Mouse (Mus musculus) NIH3T3 (cell line): ENCODE measurements around the gene Slc47a2.
A peak's percentile ranks its signal among the peaks of the same experiment; 100 is the strongest.

Experiments used
- DNase-seq: peaks from one replicate; pipeline ENCODE4 v3.0.0-alpha.2; 2012; ENCODE audit warnings: low read depth

Slc47a2 gene

GRCm38 (mm10) chr11:61342505-61343420 is at the start of gene Slc47a2:
TSS of gene Slc47a2 (minus strand) at chr11:61342860.
- DNase-seq: peak; percentile 7

- no peak for DNase-seq
Observed at GRCm38 (mm10) chr11:61388936-61389335, 46.3 kb upstream of the Slc47a2 start.

DNA sequence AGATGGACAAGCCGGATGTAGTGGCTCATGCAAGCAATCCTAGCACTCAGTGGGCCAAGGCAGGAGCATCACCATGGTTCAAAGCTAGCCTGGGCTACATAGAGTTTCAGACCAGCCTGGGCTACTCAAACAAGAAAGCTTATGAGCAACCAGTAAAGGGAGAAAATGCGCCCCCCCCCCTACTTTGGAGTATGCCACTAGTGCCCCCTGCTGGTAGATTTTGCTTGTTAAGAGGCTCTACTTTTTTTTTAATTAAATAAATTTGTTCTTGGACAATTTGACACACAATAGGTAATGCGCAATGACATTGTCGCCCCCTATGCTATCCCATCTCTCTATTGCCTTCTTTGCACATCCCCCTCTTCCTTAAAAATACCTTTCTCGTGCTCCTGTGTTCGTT is 45.4 kb upstream of the Slc47a2 start:
- DNase-seq: peak; percentile 82

- DNase-seq: no peak
Observed at GRCm38 (mm10) chr11:61387233-61387632, 44.6 kb upstream of the Slc47a2 start.

DNA sequence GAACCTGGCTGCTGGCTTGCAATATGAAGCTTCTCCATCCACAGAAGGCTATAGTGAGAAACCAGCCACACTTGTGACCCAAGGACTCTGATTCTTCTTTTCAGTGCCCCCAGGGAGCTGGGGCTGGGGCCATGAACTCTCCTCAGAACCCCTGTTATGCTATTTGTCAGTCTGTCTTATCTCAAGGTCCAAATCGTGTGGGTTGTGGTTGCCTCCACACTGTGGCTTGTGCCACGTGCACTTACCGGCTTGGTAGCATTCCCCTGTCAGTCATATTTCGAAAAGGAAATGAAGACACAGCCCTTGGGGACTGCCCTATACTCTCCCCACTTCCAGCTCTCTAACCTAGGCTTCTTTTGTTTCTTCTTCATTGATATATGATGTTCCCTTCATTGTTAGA is 43.1 kb upstream of the Slc47a2 start:
- no peak for DNase-seq

- no peak for DNase-seq
Observed at GRCm38 (mm10) chr11:61381272-61381671, 38.6 kb upstream of the Slc47a2 start.

DNA sequence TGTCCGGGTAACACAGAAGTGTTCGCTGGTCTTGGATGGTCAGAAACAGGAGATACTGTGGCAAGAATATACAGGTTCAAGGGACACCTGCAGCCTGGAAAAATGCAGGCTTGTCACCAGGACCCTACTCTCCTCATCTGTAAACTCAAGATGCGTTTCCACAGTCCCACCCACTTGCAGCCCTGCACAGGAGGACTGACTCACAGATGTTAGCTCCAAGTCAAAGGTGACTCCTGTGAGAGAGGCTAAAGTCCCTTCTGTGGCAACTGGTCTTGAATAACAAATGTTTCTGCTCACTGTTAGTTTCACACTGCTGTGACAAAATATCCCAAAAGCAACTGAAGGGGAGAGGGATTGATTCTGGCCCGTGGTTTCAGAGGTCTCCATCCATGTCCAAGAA is 36.0 kb upstream of the Slc47a2 start:
- no peak for DNase-seq

- no peak for DNase-seq
Observed at GRCm38 (mm10) chr11:61377881-61378613, 35.4 kb upstream of the Slc47a2 start, which contains the start of gene Slc47a1. TSS of gene Slc47a1 (minus strand) at chr11:61378345.

GRCm38 (mm10) chr11:61368668-61369067 is 26.0 kb upstream of the Slc47a2 start:
- DNase-seq: no peak

GRCm38 (mm10) chr11:61366517-61367273 is 24.0 kb upstream of the Slc47a2 start:
- no peak for DNase-seq

DNA sequence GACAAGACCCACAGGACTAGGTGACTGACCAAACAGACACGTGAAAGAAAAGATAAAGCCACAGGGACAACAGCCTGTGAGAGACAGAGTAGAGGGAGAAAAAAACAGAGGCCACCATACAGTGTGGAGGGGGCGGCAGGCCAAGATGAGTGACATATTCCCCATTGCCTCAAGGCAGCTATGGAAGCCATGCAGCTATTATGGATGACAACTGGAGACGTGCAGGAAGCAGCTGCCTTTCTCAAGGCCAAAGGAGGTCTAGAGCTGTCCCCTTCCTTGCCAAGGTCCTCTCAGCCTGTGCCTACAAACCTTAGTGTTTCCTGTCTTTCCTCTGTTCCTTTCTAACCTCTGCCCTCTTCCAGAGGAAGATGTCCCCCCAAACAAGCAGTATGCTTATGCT is 23.3 kb upstream of the Slc47a2 start:
- DNase-seq: no peak

DNA sequence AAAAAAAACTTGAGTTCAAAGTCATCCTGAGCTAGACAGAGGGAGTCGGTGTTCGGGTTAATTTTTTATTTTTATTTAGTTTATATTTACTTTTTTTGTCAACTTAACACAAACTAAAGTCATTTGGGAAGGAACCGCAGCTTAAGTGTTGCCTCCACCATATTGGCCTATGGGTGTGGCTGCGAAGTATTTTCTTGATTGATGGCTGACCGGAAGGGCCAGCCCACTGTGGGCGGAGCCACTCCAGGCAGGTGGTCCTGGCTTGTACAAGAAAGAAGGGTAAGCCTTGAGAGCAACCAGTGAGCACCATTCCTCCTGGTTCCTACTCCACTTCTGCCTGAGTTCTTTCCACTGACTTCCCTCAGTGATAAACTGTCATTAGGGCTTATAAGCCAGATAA is 21.4 kb upstream of the Slc47a2 start:
- no peak for DNase-seq

DNA sequence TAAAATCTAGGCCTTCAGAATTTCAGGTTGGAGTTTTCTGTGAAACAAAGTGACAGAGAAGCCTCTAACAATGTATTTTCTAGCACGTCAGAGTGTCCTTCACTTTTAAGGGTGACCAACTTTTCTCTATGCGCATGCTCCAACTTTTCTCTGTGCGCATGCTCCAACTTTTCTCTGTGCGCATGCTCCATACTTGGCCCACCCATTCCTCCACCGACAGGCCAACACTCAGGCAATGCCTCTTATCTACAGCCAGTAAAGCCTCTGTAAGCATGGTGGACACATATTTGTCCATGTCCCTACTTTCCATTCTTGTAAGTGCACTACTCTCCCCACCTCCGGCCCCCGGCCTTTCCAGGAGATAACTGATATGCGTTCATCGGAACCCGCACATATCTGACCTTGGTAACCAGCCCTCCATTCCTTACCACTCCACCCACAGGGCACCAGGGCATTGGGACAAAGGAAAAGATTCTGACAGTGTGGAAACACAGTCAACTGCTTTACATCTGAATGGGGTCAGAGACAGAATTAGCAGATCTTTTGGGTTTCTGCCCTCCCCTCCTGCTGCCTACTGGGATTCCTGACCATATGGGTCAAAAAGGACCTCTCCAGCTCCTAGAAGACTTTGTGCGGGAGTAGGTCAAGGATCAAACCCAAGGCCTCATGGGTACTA is 19.0 kb upstream of the Slc47a2 start:
- DNase-seq: no peak

DNA sequence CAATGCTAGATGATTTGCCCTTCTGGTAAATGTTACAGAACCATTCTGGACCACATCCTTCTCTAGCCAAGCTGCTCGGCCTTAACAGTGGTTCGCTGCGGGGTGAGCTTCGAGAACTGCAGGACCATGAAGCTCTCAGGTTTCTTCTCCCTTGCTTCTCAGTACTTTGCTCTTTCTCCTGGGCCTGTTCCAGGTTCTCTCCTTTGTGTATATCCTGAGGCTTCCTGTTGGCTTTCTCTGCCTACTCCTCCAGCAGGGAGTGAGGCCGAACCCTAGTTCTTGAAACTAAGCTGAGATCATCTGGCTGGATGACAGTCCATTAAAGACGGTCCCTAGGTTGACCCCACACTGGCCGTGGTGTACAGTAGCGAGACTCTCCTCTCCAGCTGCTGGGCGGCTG is 13.9 kb upstream of the Slc47a2 start:
- no peak for DNase-seq

DNA sequence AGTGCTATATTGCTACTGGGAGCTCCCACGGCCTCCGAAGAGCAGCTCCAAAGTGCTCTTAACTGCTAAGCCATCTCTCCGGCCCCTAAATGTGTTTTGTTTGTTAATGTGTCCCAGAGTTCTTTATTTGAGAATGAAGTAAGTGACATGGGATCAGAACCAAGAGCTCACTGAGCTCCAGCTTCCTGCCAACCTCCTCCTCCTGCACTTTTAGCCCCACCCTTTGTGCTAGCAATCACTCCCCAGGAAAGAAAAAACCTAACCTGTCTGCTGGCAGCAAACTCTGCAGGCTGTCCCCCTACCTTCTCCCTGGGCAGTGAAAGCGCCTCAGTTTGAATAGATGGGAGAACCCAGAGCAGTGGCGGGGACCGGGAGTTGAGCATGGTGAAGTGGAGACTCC is 13.5 kb upstream of the Slc47a2 start:
- no peak for DNase-seq

DNA sequence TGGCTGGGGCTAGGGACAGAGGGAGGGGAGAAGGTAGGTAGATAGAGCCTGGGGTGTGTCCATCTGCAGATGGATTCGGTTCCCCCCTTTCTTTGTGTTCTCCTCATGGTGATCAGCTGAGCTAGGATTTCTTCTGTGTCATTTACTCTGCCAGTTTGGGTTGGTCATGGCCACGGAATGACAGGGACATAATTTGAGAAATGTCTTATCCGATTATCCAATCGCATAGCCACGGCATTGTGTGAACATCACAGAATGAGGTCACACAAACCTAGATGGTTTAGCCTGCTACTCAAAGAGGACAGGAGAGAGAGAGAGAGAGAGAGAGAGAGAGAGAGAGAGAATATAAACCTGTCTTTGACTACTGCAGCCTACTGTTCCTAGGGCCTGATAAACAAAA is 12.7 kb upstream of the Slc47a2 start:
- no peak for DNase-seq

DNA sequence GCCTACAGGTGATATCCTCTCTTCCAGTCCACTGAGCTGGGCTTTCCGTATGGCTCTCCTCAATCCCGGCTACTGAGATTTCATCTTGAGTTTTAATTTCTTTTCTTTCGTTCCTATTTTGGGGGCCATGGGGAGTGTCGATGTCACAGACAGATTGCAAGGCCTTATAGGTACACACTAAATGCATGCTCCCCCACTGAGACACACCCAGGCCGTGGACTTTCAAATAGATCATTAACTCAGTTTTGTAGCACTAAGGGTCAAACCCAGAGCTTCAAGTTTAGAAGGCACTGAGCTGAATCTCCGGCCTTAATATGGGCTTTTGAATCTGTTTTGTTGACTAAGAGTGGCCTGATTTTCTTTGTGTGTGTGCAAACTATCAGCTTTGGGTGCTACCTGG is 11.7 kb upstream of the Slc47a2 start:
- DNase-seq: no peak

DNA sequence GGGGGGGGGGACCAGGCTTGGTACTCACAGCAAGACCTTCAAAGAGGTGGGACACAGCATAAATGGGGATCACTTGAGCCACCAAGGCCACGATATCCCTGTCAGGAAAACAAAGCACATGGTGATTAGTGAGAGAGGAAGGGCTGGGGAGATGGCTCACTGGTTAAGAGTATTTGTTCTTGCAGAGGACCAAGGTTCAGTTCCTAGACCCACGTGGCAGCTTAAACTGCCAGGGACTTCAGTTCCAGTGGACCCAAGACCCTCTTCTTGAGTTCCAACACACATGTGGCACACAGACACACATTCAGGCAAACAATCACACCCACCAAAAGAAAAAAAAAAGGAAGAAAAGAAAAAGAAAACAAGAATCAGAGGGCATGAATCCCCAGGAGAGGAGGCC is 10.4 kb upstream of the Slc47a2 start:
- no peak for DNase-seq

- DNase-seq: peak; percentile 38
Observed at GRCm38 (mm10) chr11:61352138-61352651, 9.5 kb upstream of the Slc47a2 start.

GRCm38 (mm10) chr11:61349337-61349736 is 6.7 kb upstream of the Slc47a2 start:
- DNase-seq: peak; percentile 58

DNA sequence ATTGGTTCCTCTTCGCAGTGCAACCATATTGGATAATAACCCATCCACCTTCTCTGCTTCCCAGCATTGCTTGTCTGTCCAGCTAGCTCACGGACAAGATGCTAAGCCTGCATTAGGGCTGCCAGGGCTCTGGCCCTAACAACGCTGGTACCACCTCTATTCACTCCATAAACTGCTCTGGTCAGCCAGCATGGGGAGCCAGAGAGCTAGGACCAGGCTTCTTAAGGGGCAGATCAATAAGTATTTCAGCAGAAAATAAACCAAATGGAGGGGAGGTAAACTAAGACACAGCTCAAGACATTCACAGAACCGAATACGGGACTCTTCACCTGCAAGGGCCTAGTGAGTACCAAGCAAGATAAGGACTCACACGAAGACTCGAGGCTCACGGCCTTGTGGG is 3.5 kb upstream of the Slc47a2 start:
- peak; percentile 10 for DNase-seq

GRCm38 (mm10) chr11:61341971-61342370 is 689 bp downstream of the Slc47a2 start:
- DNase-seq: no peak
